Mouse (Mus musculus): ENCODE results near the gene Chrnb2.

GRCm38 (mm10) chr3:89812166-89812565, 47.7 kb upstream of the Chrnb2 start:
- no peak for TF ChIP-seq CTCF (IDR thresholded peaks at IDR 0.05; ENCODE audit: extremely low read depth, insufficient read length, insufficient replicate concordance, low read depth, low read length)
- TF ChIP-seq POLR2A (IDR thresholded peaks at IDR 0.05; ENCODE audit: low read depth, low read length), result no peak

Measured in small intestine, adult 2 months (tissue).